Mouse (Mus musculus) heart, embryonic 14.5 days (tissue): ENCODE measurements around the gene Thap11. TPM values are rescaled to one million over a fixed set of nuclear protein-coding genes. Genes with fewer than 3 reads are reported as not detected.

Experiments
- ATAC-seq: fragments of 200-750 bp; cut with Nextera tagmentation; 2 replicates; pipeline ENCODE4 v1.8.0; 2017; ENCODE audit warnings: low read depth, moderate TSS enrichment; ENCODE audit not compliant: insufficient number of reproducible peaks, insufficient read depth, low FRiP score
- H3K27ac ChIP-seq, 2 experiments: fragments of 200-500 bp in 1 of 2; fragments of 300-500 bp in 1 of 2; sonication (generic) in 1 of 2; replicated peaks in 1 of 2; 2 replicates each; pipeline ENCODE4 v1.5.1; 2012 to 2014; ENCODE audit warnings: low read depth in 2 of 2, low read length in 2 of 2, control low read depth in 1 of 2, mild to moderate bottlenecking in 1 of 2, mixed read lengths in 1 of 2; ENCODE audit not compliant: control insufficient read depth in 1 of 2, insufficient read depth in 1 of 2
- H3K27me3 ChIP-seq: fragments of 300-500 bp; sonication (generic); 2 replicates; pipeline ENCODE4 v1.6.1; 2014; ENCODE audit warnings: mild to moderate bottlenecking, low read length, control low read depth; ENCODE audit not compliant: control insufficient read depth, insufficient read depth
- H3K36me3 ChIP-seq: fragments of 300-500 bp; sonication (generic); 2 replicates; pipeline ENCODE4 v1.6.1; 2014; ENCODE audit warnings: mild to moderate bottlenecking, control low read depth, low read length, mixed read lengths; ENCODE audit not compliant: control insufficient read depth, insufficient read depth
- H3K4me1 ChIP-seq, 2 experiments: fragments of 200-500 bp in 1 of 2; fragments of 300-500 bp in 1 of 2; sonication (generic) in 1 of 2; 2 replicates each; pipeline ENCODE4 v1.6.1; 2012 to 2014; ENCODE audit warnings: low read length in 2 of 2, control low read depth in 1 of 2, mixed read lengths in 1 of 2; ENCODE audit not compliant: control insufficient read depth in 2 of 2, insufficient read depth in 2 of 2
- H3K4me2 ChIP-seq: fragments of 300-500 bp; sonication (generic); 2 replicates; pipeline ENCODE4 v1.6.1; 2014; ENCODE audit warnings: mild to moderate bottlenecking, low read length
- H3K4me3 ChIP-seq, 2 experiments: fragments of 200-500 bp in 1 of 2; fragments of 300-500 bp in 1 of 2; sonication (generic) in 1 of 2; 2 replicates each; pipeline ENCODE4 v1.5.1; 2012 to 2014; ENCODE audit warnings: low read length in 2 of 2, mild to moderate bottlenecking in 2 of 2, control low read depth in 1 of 2, low read depth in 1 of 2, moderate library complexity in 1 of 2; ENCODE audit not compliant: control insufficient read depth in 1 of 2, insufficient read depth in 1 of 2
- H3K9ac ChIP-seq: fragments of 300-500 bp; sonication (generic); 2 replicates; pipeline ENCODE4 v1.6.1; 2014; ENCODE audit warnings: mild to moderate bottlenecking, low read length
- H3K9me3 ChIP-seq: fragments of 300-500 bp; sonication (generic); 2 replicates; pipeline ENCODE4 v1.6.1; 2016; ENCODE audit warnings: low read length, control low read depth; ENCODE audit not compliant: control insufficient read depth
- WGBS: fragments of 180-500 bp; shearing (Covaris S2); extraction: QIAGEN DNeasy Blood & Tissue Kit; methylation state at CpG from one replicate; pipeline ENCODE4 v1.1.7; 2014; 5-methylcytosine and 5-hydroxymethylcytosine counted together
- polyA plus RNA-seq: library from polyadenylated mRNA; unstranded; fragments of >200 nt; fragmentation: Nextera tagmentation; extraction: Ambion mirVana; gene quantifications from 2 replicates; pipeline ENCODE4 v1.2.1, GENCODE M21; 2014

The Thap11 gene
- polyA plus RNA-seq, 1 experiment from 2014 or later: 41.9 TPM

GRCm38 (mm10) chr8:105860143-105860981, 5.4 kb downstream of the Thap11 start, which contains the start of gene Nutf2:
Gene Nutf2 (plus strand): TSS chr8:105860580.
- under 1% methylated on average over 57 of the region's 59 CpGs for WGBS
- H3K27ac ChIP-seq: peak within 1 kb of the TSS; percentile 86 to 90
- H3K4me3 ChIP-seq: peak within 1 kb of the TSS; percentile 94 to 96
- peaks cover 11 to 38% of the 10 kb centered on the region in 2 experiments for H3K4me1 ChIP-seq
- peak within 1 kb of the TSS; percentile 96 for H3K9ac ChIP-seq
- peak within 1 kb of the TSS; percentile 91 for H3K4me2 ChIP-seq
- H3K36me3 ChIP-seq: peaks cover 26% of the 10 kb centered on the region
- H3K27me3 ChIP-seq: no peaks in the 10 kb centered on the region
- peak; percentile 97 for ATAC-seq
- no peaks in the 10 kb centered on the region for H3K9me3 ChIP-seq

- 10% methylated on average over 1 of the region's 1 CpGs for WGBS
- Histone ChIP-seq H3K4me2 (peak overlapping the region; percentile 91), H3K4me1 (peaks cover 5 to 29% of the 10 kb centered on the region in 2 experiments), H3K9me3 (no peaks in the 10 kb centered on the region), H3K36me3 (peaks cover 42% of the 10 kb centered on the region), H3K9ac (peak overlapping the region; percentile 96), H3K27ac (no peak overlapping the region), H3K4me3 (peak overlapping the region; percentile 94 to 96; a peak in 3 of 4 replicates), H3K27me3 (no peaks in the 10 kb centered on the region)
- no peak for ATAC-seq
Measured at GRCm38 (mm10) chr8:105861951-105862350, 7.0 kb downstream of the Thap11 start.

GRCm38 (mm10) chr8:105866364-105867029, 11.6 kb downstream of the Thap11 start:
- H3K9ac ChIP-seq: no peak overlapping the region
- H3K27ac ChIP-seq: no peak overlapping the region
- H3K27me3 ChIP-seq: no peaks in the 10 kb centered on the region
- H3K4me2 ChIP-seq: no peak overlapping the region
- no peak for ATAC-seq
- H3K36me3 ChIP-seq: peaks cover 70% of the 10 kb centered on the region
- 75% methylated on average over 6 of the region's 6 CpGs for WGBS
- no peak overlapping the region for H3K4me3 ChIP-seq
- H3K9me3 ChIP-seq: no peaks in the 10 kb centered on the region
- H3K4me1 ChIP-seq: peaks cover 0 to 11% of the 10 kb centered on the region in 2 experiments; a peak in 2 of 4 replicates

- Histone ChIP-seq H3K4me2 (peak overlapping the region; percentile 50), H3K27me3 (no peaks in the 10 kb centered on the region), H3K4me1 (peaks cover 13 to 25% of the 10 kb centered on the region in 2 experiments), H3K9ac (peak overlapping the region; percentile 42), H3K4me3 (no peak overlapping the region), H3K36me3 (peaks cover 74% of the 10 kb centered on the region), H3K27ac (peak overlapping the region; percentile 80 to 93), H3K9me3 (no peaks in the 10 kb centered on the region)
- ATAC-seq: peak; percentile 71
- 37% methylated on average over 6 of the region's 6 CpGs for WGBS
Measured at GRCm38 (mm10) chr8:105874301-105874700, 19.4 kb downstream of the Thap11 start.

GRCm38 (mm10) chr8:105880754-105881520, 26.0 kb downstream of the Thap11 start, which contains the start of gene Edc4:
Gene Edc4 (plus strand): TSS chr8:105880881.
- Histone ChIP-seq H3K9me3 (no peaks in the 10 kb centered on the region), H3K4me2 (peak within 1 kb of the TSS; percentile 95), H3K27ac (peak within 1 kb of the TSS; percentile 30 to 69; a peak in 3 of 4 replicates), H3K27me3 (no peaks in the 10 kb centered on the region), H3K4me3 (peak within 1 kb of the TSS; percentile 87 to 95), H3K4me1 (peaks cover 3 to 15% of the 10 kb centered on the region in 2 experiments; a peak in 3 of 4 replicates), H3K36me3 (peaks cover 63% of the 10 kb centered on the region), H3K9ac (peak within 1 kb of the TSS; percentile 97)
- WGBS: under 1% methylated on average over 45 of the region's 45 CpGs
- ATAC-seq: peak; percentile 42; the same call in 1 of the 2 replicates

- no peak for ATAC-seq
- Histone ChIP-seq H3K27ac (no peak overlapping the region), H3K9me3 (no peaks in the 10 kb centered on the region), H3K27me3 (no peaks in the 10 kb centered on the region), H3K36me3 (peaks cover 87% of the 10 kb centered on the region), H3K4me3 (no peak overlapping the region), H3K9ac (no peak overlapping the region), H3K4me1 (peaks cover 4 to 6% of the 10 kb centered on the region in 2 experiments; a peak in 2 of 4 replicates), H3K4me2 (no peak overlapping the region)
- 91% methylated on average over 12 of the region's 12 CpGs for WGBS
Measured at GRCm38 (mm10) chr8:105889756-105890465, 35.0 kb downstream of the Thap11 start.
